Mouse (Mus musculus) embryonic stem cell, embryonic (primary cell): ENCODE measurements at regions not wholly inside any gene's neighbourhood (a gene's known extent, or its start where the extent isn't known, plus 50 kb on each side); places are given as distances from the start of the nearest gene placed in this dataset.

Experiments
- CTCF ChIA-PET, 4 experiments: fragments of 300-600 bp in 2 of 4; fragments of 350-600 bp in 2 of 4; sonication (Branson Sonifier 250); formaldehyde crosslinking; loops; one replicate each; lab custom pipeline; 2022; ENCODE audit warnings: inconsistent platforms in 2 of 4; lab: Charles Lee
- POLR2A ChIA-PET, 4 experiments: fragments of 300-600 bp in 2 of 4; fragments of 350-600 bp in 2 of 4; sonication (Branson Sonifier 250); formaldehyde crosslinking; loops; one replicate each; lab custom pipeline; 2022; ENCODE audit warnings: antibody characterized with exemption in 4 of 4, inconsistent platforms in 1 of 4; lab: Charles Lee

GRCm38 (mm10) chr12:9478201-9478600 is 91.7 kb upstream of the Osr1 start:
- POLR2A ChIA-PET, result interaction anchor here in 1 of 4 experiments (0.6 kb wide), 1 partner anchor 413 kb away, joined by 3 read pairs; no protein-coding TSS in a partner anchor
- CTCF ChIA-PET, result interaction anchor here in 1 of 4 experiments (0.7 kb wide), 1 partner anchor 247 kb away, joined by 6 read pairs; no protein-coding TSS in a partner anchor

- ChIA-PET CTCF (no interaction called here), POLR2A (no interaction called here)
These were observed 82.1 kb upstream of the Osr1 start for GRCm38 (mm10) chr12:9487674-9488413.

GRCm38 (mm10) chr12:9513926-9514325 is 56.0 kb upstream of the Osr1 start:
- ChIA-PET CTCF (no interaction called here), POLR2A (no interaction called here)

- CTCF ChIA-PET, result no interaction called here
These were observed 51.1 kb upstream of the Osr1 start for GRCm38 (mm10) chr12:9518782-9519181.

GRCm38 (mm10) chr12:9519346-9519745 is 50.6 kb upstream of the Osr1 start:
- ChIA-PET CTCF (no interaction called here), POLR2A (interaction anchor here in 1 of 4 experiments (0.6 kb wide), 1 partner anchor 219 kb away, joined by 5 read pairs; no protein-coding TSS in a partner anchor)

More at GRCm38 (mm10) chr12:9518782-9519181, 51.1 kb upstream of the Osr1 start:
- POLR2A ChIA-PET, result interaction anchor here in 1 of 4 experiments (0.6 kb wide), 1 partner anchor 219 kb away, joined by 5 read pairs; no protein-coding TSS in a partner anchor
